Mouse (Mus musculus): ENCODE data around the gene Sptbn1.

- TF ChIP-seq CTCF (IDR thresholded peaks at IDR 0.05; ENCODE audit: low read depth, low read length) (no peak), GATA2 (IDR thresholded peaks at IDR 0.05; ENCODE audit: borderline replicate concordance, low read depth, low read length) (no peak), TAL1 (conservative IDR thresholded peaks at IDR 0.05; ENCODE audit: low read depth, low read length) (no peak)
Measured at GRCm38 (mm10) chr11:30166551-30166922, 101.4 kb downstream of the Sptbn1 start.

Data from G1E (cell line).